Mouse (Mus musculus) cerebral cortex, adult 2 months (tissue): ENCODE data around the gene Pigs.

ENCODE experiments used
- WGBS: fragments of 180-500 bp; shearing (Covaris S2); methylation state at CpG from one replicate; pipeline ENCODE4 v1.1.7; 2018; 5-methylcytosine and 5-hydroxymethylcytosine counted together

Pigs gene

DNA sequence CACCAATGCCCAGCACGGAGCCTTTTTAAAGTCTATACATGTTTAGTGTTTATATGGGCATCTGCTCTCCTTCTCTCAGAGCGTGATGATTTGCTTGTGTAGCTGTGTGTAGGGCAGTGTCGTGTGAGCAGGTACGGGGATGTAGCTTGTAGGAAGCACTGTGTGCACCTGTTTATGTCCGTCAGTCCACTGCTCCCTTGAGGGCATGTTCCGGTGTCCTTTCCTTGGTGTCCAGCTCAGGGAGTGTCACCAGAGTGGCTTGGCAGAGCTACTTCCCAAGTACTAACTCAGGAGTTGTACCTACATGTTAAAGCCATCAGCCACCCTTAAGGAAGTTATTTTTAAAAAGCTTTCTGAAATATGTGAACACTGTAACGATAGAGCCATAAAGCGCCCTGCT, 8.8 kb downstream of the Pigs start:
- WGBS, result 94% methylated on average over 8 of the region's 8 CpGs

DNA sequence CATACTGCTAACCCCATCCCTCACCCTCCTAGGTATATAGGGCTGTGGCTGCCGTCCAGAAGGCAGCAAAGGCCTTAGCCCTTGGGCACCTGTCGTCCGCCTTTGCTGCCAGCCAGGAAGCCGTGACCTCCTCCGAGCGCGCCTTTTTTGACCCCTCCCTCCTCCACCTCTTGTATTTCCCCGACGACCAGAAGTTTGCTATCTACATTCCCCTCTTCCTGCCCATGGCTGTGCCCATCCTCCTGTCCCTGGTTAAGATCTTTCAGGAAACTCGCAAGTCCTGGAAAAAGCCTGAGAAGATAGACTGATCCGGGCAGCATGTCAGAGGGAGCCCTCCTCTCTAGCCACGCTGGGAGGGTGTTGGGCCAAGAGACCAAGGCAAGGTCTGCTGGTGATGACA, 13.5 kb downstream of the Pigs start:
- WGBS, result 84% methylated on average over 12 of the region's 12 CpGs

GRCm38 (mm10) chr11:78343381-78344327, 15.4 kb downstream of the Pigs start, which contains the start of gene Unc119:
Gene Unc119 (plus strand): TSS chr11:78343482.
- 3% methylated on average over 66 of the region's 66 CpGs for WGBS

DNA sequence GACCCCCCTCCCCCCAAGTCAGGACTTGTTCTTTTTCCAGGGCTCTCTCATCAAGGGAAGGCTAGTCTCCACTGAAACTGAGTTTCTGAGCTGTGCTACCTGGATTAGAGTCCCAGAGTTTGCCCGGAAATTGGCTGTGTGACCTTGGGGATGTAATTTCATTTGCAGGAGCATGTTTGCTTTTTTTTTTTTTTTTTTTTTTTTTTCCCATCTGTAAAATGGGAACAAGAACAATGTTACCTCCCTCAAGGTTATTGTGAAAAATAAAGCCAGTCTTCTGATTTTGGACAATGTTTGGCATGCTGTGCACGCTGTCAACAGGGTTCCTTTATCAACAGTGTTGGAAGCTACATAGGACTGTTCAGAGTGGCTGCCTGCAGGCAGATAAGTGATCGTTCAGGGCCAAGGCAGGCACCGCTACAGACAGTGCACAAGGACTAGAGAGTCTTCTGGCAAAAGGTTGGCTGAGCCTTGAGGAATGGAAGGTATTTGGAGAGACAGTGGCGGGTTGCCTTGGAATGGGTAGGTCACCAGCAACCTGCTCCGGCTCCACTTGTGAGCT, 16.2 kb downstream of the Pigs start:
- 68% methylated on average over 6 of the region's 6 CpGs for WGBS

- WGBS, result 63% methylated on average over 8 of the region's 8 CpGs
These were observed 16.9 kb downstream of the Pigs start for GRCm38 (mm10) chr11:78344890-78345715.

- WGBS, result 78% methylated on average over 7 of the region's 7 CpGs
These were observed 17.6 kb downstream of the Pigs start for GRCm38 (mm10) chr11:78345801-78346200.

- 79% methylated on average over 6 of the region's 6 CpGs for WGBS
These were observed 18.3 kb downstream of the Pigs start for GRCm38 (mm10) chr11:78346326-78347069.

DNA sequence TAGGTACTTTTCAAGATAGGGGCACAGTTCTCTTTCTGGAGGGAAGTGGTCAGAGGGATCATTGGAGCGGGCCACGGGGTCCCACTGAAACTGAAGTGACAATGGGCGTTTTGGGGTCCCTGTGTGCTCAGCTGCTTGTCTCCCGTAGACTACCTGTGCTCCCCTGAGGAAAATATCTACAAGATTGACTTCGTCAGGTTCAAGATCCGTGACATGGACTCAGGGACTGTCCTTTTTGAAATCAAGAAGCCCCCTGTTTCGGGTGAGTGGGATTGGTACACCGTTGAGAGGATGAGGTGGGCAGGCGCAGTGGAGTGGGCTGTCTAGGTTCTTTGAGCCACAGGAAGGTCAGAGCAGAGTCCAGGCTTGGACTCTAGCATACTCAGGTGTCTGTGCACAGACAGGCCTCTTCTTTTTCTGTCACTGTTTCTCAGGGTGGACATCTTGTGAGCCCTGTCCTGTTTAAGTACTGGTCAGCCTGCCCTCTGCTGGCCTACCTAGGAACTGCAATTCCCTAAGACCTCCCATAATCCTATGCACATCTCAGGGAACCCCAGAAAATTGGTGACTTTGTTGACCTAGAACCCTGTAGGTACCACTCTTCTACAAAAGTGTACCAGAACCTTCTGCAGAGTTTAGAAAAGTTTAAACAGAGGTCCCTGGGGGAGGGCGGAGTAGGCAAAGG, 19.0 kb downstream of the Pigs start:
- 92% methylated on average over 10 of the region's 10 CpGs for WGBS

DNA sequence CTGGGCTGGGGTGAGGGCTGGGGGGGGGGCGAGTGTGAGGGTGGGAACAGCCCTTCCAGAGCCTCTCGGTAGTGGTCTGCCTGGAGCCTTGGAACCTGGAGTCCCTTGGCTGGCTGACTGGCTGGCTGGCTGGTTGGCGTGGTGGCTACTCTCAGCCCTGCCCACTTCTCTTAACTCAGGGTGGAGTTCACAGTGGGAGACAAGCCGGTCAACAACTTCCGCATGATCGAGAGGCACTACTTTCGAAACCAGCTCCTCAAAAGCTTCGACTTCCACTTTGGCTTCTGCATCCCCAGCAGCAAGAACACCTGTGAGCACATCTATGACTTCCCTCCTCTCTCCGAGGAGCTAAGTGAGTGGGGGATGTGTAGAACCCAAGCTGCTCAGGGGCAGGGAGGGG, 19.7 kb downstream of the Pigs start:
- WGBS, result 84% methylated on average over 9 of the region's 9 CpGs

DNA sequence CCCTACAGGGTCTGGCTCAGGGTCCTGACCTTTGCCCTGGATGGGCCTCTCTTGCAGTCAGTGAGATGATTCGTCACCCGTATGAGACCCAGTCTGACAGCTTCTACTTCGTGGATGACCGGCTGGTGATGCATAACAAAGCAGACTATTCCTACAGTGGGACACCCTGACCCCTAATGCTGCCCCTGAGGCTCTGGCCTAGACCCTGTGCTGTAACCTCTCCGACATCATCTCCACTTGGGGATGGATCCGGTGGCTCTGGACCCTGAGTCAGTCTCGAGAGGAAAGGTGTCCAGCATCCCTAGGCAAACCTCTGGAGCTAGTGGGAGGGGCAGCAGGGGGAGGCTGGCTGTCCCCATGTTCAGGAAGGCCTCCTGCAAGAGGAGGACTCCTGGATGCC, 20.3 kb downstream of the Pigs start:
- 90% methylated on average over 7 of the region's 7 CpGs for WGBS

- 77% methylated on average over 4 of the region's 4 CpGs for WGBS
These were observed 21.5 kb downstream of the Pigs start for GRCm38 (mm10) chr11:78349441-78350358.

- 73% methylated on average over 1 of the region's 1 CpGs for WGBS
These were observed 24.9 kb downstream of the Pigs start for GRCm38 (mm10) chr11:78353081-78353480.

DNA sequence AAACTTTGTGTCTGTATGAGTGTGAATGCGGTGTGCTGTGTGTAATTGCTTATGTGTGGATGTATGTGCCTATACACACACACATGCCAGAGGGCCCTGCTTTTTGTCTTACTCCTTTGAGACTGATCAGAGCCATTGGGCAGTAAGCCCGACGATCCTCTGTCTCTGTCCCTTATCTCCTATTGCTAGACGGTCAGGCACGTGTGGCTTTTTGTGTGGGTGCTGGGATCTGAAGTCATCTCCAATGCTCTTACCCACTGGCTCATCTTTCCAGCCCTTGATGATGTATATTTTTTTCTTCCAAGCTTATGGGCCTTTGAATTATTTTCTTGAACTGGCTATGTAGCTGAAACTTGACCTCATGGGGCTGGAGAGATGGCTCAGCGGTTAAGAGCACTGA, 26.7 kb downstream of the Pigs start:
- WGBS, result 92% methylated on average over 6 of the region's 6 CpGs

- WGBS, result 29% methylated on average over 4 of the region's 4 CpGs
These were observed 27.4 kb downstream of the Pigs start for GRCm38 (mm10) chr11:78355471-78356238.

- 25% methylated on average over 22 of the region's 22 CpGs for WGBS
These were observed 30.3 kb downstream of the Pigs start for GRCm38 (mm10) chr11:78358330-78359007.

- 11% methylated on average over 13 of the region's 13 CpGs for WGBS
These were observed 32.0 kb downstream of the Pigs start for GRCm38 (mm10) chr11:78360125-78360788.

DNA sequence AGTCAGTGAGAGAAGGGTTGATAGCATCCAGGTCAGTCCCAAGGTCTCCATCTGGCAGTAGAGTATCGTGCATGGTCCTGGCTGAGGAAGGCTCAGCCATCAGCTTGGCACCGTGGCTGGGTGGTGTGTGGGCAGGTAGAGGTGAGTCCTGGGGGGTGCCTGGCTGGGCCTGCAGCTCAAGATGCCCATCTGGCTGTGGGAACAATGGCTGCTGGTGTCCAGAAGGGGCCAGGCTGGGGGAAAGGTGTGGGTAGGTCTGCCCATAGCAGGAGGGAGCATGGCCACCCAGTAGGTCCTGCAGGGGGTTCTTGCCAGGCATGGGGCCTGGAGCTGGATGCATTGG, 32.5 kb downstream of the Pigs start:
- 68% methylated on average over 2 of the region's 2 CpGs for WGBS
